Mouse (Mus musculus): ENCODE measurements around the gene Misp. TPM values are rescaled to one million over a fixed set of nuclear protein-coding genes. Genes with fewer than 3 reads are reported as not detected.

Misp gene
- polyA plus RNA-seq, 1 experiment from 2014 or later, result 10.6 TPM

- Histone ChIP-seq H3K9ac (ENCODE audit: low read length) (peak overlapping the region; percentile 5; the same call in 1 of the 2 replicates), H3K4me2 (ENCODE audit: low read depth, low read length) (no peak overlapping the region), H3K27me3 (ENCODE audit: control insufficient read depth, insufficient read depth, low read depth, low read length) (no peaks in the 10 kb centered on the region), H3K27ac (ENCODE audit: low read length) (no peak overlapping the region), H3K36me3 (ENCODE audit: control insufficient read depth, insufficient read depth, low read length) (no peaks in the 10 kb centered on the region), H3K4me3 (ENCODE audit: low read length) (no peak overlapping the region), H3K9me3 (ENCODE audit: control insufficient read depth, low read length) (no peaks in the 10 kb centered on the region), H3K4me1 (replicated peaks; ENCODE audit: control insufficient read depth, insufficient read depth, low read length) (peaks cover 23% of the 10 kb centered on the region)
- ATAC-seq (ENCODE audit: low read depth), result no peak
- 45% methylated on average over 6 of the region's 6 CpGs for WGBS
These were observed 22.7 kb downstream of the Misp start for GRCm38 (mm10) chr10:79843476-79843875.

- Histone ChIP-seq H3K27ac (ENCODE audit: low read length) (no peak overlapping the region), H3K4me1 (replicated peaks; ENCODE audit: control insufficient read depth, insufficient read depth, low read length) (peaks cover 21% of the 10 kb centered on the region)
These were observed 25.8 kb downstream of the Misp start for GRCm38 (mm10) chr10:79846553-79846952.

GRCm38 (mm10) chr10:79849941-79850628 is 29.3 kb downstream of the Misp start:
- peak overlapping the region; percentile 24; the same call in 1 of the 2 replicates for H3K27ac ChIP-seq (ENCODE audit: low read length)
- H3K4me1 ChIP-seq (replicated peaks; ENCODE audit: control insufficient read depth, insufficient read depth, low read length), result peaks cover 21% of the 10 kb centered on the region

More at GRCm38 (mm10) chr10:79846553-79846952, 25.8 kb downstream of the Misp start:
- H3K4me3 ChIP-seq (ENCODE audit: low read length), result no peak overlapping the region
- ATAC-seq (ENCODE audit: low read depth), result no peak
- no peaks in the 10 kb centered on the region for H3K9me3 ChIP-seq (ENCODE audit: control insufficient read depth, low read length)
- WGBS, result 46% methylated on average over 5 of the region's 5 CpGs
- no peaks in the 10 kb centered on the region for H3K27me3 ChIP-seq (ENCODE audit: control insufficient read depth, insufficient read depth, low read depth, low read length)
- no peak overlapping the region for H3K9ac ChIP-seq (ENCODE audit: low read length)
- H3K4me2 ChIP-seq (ENCODE audit: low read depth, low read length), result no peak overlapping the region
- no peaks in the 10 kb centered on the region for H3K36me3 ChIP-seq (ENCODE audit: control insufficient read depth, insufficient read depth, low read length)

GRCm38 (mm10) chr10:79851653-79852052 is 30.9 kb downstream of the Misp start:
- ATAC-seq (ENCODE audit: low read depth), result no peak
- Histone ChIP-seq H3K36me3 (ENCODE audit: control insufficient read depth, insufficient read depth, low read length) (0 out of 2 replicates have a peak, but pooled peaks cover under 1% of the 10 kb centered on the region), H3K4me3 (ENCODE audit: low read length) (no peak overlapping the region), H3K27me3 (ENCODE audit: control insufficient read depth, insufficient read depth, low read depth, low read length) (no peaks in the 10 kb centered on the region), H3K4me2 (ENCODE audit: low read depth, low read length) (peak overlapping the region; percentile 96; the same call in 1 of the 2 replicates), H3K9ac (ENCODE audit: low read length) (peak overlapping the region; percentile 83), H3K27ac (ENCODE audit: low read length) (peak overlapping the region; percentile 100), H3K9me3 (ENCODE audit: control insufficient read depth, low read length) (no peaks in the 10 kb centered on the region), H3K4me1 (replicated peaks; ENCODE audit: control insufficient read depth, insufficient read depth, low read length) (peaks cover 24% of the 10 kb centered on the region)
- WGBS, result 59% methylated on average over 3 of the region's 3 CpGs

More at GRCm38 (mm10) chr10:79849941-79850628, 29.3 kb downstream of the Misp start:
- H3K36me3 ChIP-seq (ENCODE audit: control insufficient read depth, insufficient read depth, low read length), result no peaks in the 10 kb centered on the region
- WGBS, result 64% methylated on average over 8 of the region's 8 CpGs
- no peak overlapping the region for H3K9ac ChIP-seq (ENCODE audit: low read length)
- no peak overlapping the region for H3K4me3 ChIP-seq (ENCODE audit: low read length)
- H3K27me3 ChIP-seq (ENCODE audit: control insufficient read depth, insufficient read depth, low read depth, low read length), result no peaks in the 10 kb centered on the region
- no peak overlapping the region for H3K4me2 ChIP-seq (ENCODE audit: low read depth, low read length)
- no peak for ATAC-seq (ENCODE audit: low read depth)
- H3K9me3 ChIP-seq (ENCODE audit: control insufficient read depth, low read length), result no peaks in the 10 kb centered on the region

- Histone ChIP-seq H3K27me3 (ENCODE audit: control insufficient read depth, insufficient read depth, low read depth, low read length) (no peaks in the 10 kb centered on the region), H3K4me1 (replicated peaks; ENCODE audit: control insufficient read depth, insufficient read depth, low read length) (peaks cover 30% of the 10 kb centered on the region), H3K9me3 (ENCODE audit: control insufficient read depth, low read length) (no peaks in the 10 kb centered on the region), H3K4me2 (ENCODE audit: low read depth, low read length) (peak overlapping the region; percentile 96), H3K4me3 (ENCODE audit: low read length) (peak overlapping the region; percentile 59), H3K27ac (ENCODE audit: low read length) (peak overlapping the region; percentile 100), H3K9ac (ENCODE audit: low read length) (peak overlapping the region; percentile 83), H3K36me3 (ENCODE audit: control insufficient read depth, insufficient read depth, low read length) (peaks cover 4% of the 10 kb centered on the region; the same call in 1 of the 2 replicates)
- no peak for ATAC-seq (ENCODE audit: low read depth)
- WGBS, result 15% methylated on average over 9 of the region's 9 CpGs
These were observed 31.5 kb downstream of the Misp start for GRCm38 (mm10) chr10:79852107-79852789.

GRCm38 (mm10) chr10:79852827-79853226 is 32.0 kb downstream of the Misp start:
- peaks cover 5% of the 10 kb centered on the region; the same call in 1 of the 2 replicates for H3K36me3 ChIP-seq (ENCODE audit: control insufficient read depth, insufficient read depth, low read length)
- H3K27me3 ChIP-seq (ENCODE audit: control insufficient read depth, insufficient read depth, low read depth, low read length), result no peaks in the 10 kb centered on the region
- H3K4me1 ChIP-seq (replicated peaks; ENCODE audit: control insufficient read depth, insufficient read depth, low read length), result peaks cover 36% of the 10 kb centered on the region
- peak overlapping the region; percentile 100 for H3K27ac ChIP-seq (ENCODE audit: low read length)
- H3K9me3 ChIP-seq (ENCODE audit: control insufficient read depth, low read length), result no peaks in the 10 kb centered on the region
- ATAC-seq (ENCODE audit: low read depth), result no peak
- peak overlapping the region; percentile 83 for H3K9ac ChIP-seq (ENCODE audit: low read length)
- WGBS, result 17% methylated on average over 8 of the region's 8 CpGs
- peak overlapping the region; percentile 96 for H3K4me2 ChIP-seq (ENCODE audit: low read depth, low read length)
- H3K4me3 ChIP-seq (ENCODE audit: low read length), result peak overlapping the region; percentile 59

- H3K9me3 ChIP-seq (ENCODE audit: control insufficient read depth, low read length), result no peaks in the 10 kb centered on the region
- no peaks in the 10 kb centered on the region for H3K27me3 ChIP-seq (ENCODE audit: control insufficient read depth, insufficient read depth, low read depth, low read length)
- ATAC-seq (ENCODE audit: low read depth), result peak; percentile 75
- peak overlapping the region; percentile 59 for H3K4me3 ChIP-seq (ENCODE audit: low read length)
- WGBS, result under 1% methylated on average over 15 of the region's 15 CpGs
- H3K36me3 ChIP-seq (ENCODE audit: control insufficient read depth, insufficient read depth, low read length), result peaks cover 6% of the 10 kb centered on the region; the same call in 1 of the 2 replicates
- H3K4me1 ChIP-seq (replicated peaks; ENCODE audit: control insufficient read depth, insufficient read depth, low read length), result peaks cover 42% of the 10 kb centered on the region
- H3K27ac ChIP-seq (ENCODE audit: low read length), result peak overlapping the region; percentile 100
- peak overlapping the region; percentile 83 for H3K9ac ChIP-seq (ENCODE audit: low read length)
- H3K4me2 ChIP-seq (ENCODE audit: low read depth, low read length), result peak overlapping the region; percentile 96
These were observed 32.6 kb downstream of the Misp start for GRCm38 (mm10) chr10:79853392-79853791.

GRCm38 (mm10) chr10:79853860-79854795 is 33.3 kb downstream of the Misp start, which contains the start of gene Ptbp1:
Gene Ptbp1 (plus strand): TSS chr10:79854427.
- peak within 1 kb of the TSS; percentile 99 for H3K9ac ChIP-seq (ENCODE audit: low read length)
- H3K4me2 ChIP-seq (ENCODE audit: low read depth, low read length), result peak within 1 kb of the TSS; percentile 96
- peak within 1 kb of the TSS; percentile 100 for H3K27ac ChIP-seq (ENCODE audit: low read length)
- H3K27me3 ChIP-seq (ENCODE audit: control insufficient read depth, insufficient read depth, low read depth, low read length), result no peaks in the 10 kb centered on the region
- H3K9me3 ChIP-seq (ENCODE audit: control insufficient read depth, low read length), result no peaks in the 10 kb centered on the region
- WGBS, result under 1% methylated on average over 74 of the region's 75 CpGs
- peaks cover 8% of the 10 kb centered on the region for H3K36me3 ChIP-seq (ENCODE audit: control insufficient read depth, insufficient read depth, low read length)
- peak; percentile 89 for ATAC-seq (ENCODE audit: low read depth)
- H3K4me3 ChIP-seq (ENCODE audit: low read length), result peak within 1 kb of the TSS; percentile 93
- H3K4me1 ChIP-seq (replicated peaks; ENCODE audit: control insufficient read depth, insufficient read depth, low read length), result peaks cover 47% of the 10 kb centered on the region

Data from lung, embryonic 16.5 days (tissue).